Mouse (Mus musculus) kidney, postnatal 14 days (tissue): ENCODE results near the gene Wnt8b.

Source experiments
- DNase-seq: peaks from one replicate; pipeline ENCODE4 v3.0.0; 2022; ENCODE audit warnings: mixed read lengths

Wnt8b gene

DNA sequence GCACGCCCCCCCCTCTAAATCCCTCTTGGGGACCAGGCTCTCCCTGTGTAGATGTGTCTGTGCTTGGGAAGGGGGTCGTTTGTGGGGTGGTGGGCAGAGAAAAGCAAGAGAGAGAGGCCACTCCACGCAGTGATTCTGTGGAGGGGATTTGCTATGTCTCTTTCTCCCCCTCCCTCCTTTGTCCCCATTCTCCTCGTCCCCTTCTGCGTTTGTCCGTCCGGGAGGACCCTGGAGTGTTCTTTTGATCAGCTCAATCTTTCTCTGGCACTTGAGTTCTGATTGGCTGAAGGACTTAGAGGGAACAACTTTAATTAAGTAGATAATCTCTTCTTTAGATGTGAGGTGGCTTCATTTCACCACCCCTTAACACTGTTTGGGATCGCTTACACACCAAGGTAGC, at the start of gene Wnt8b:
TSS of gene Wnt8b (plus strand) at position 345 of the 400 bp plus-strand sequence.
- DNase-seq, result no peak

DNA sequence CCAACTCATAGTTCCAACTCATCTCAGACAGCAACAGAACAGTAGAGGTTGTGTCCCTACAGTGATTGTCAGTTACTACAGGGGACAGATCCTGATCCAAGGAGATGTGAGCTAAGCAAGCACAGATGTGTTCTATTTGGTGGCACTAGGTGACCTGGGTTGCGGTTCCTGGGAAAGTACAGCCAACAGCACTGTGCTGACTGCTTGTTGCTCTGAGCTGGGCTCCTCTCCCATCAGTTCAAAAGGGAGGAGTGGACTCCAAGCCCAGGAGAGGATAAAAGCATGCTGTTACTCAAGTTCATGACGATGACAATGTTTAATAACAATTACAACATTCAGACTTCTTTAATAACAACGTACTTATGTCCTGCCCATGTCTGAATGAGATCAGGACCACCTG, 47.5 kb upstream of the Wnt8b start:
- no peak for DNase-seq

DNA sequence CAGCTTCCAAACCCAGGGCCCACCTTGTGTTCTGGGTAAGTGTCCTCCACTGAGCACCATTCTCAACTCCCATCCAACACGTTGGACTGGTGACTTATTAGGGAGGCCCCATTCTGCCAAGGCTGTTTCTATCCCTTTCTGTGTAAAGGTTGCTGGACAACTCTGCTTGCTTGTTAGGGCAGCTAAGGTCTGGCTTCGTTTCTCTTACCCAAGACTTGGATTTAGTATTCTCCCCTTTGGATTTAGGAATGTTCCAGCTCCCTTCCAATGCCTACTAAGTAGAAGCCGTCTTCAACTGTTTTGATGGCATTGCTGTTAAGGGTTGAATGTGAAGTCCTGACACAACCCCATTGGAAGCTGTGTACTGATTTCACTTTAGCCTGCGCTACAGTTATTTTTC, 45.3 kb upstream of the Wnt8b start:
- no peak for DNase-seq

DNA sequence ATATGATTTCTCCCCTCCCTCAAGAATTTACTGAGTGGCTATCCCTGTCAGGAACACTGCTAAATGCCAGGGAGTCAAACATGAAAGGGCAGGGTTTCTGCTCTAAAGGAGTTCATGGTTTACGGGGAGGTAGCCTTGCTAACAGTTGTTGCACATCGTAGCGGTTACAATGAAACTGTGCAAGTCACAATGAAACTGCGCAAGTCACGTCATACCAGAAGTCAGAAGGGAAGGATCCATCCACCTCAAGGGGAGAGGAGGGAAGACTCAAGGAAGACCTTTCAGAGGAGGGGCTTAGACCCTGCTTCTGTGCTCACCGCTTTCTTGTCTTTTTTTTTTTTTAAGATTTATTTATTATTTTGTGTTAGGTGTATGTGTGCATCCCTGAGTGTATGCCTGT, 38.4 kb upstream of the Wnt8b start:
- no peak for DNase-seq

DNA sequence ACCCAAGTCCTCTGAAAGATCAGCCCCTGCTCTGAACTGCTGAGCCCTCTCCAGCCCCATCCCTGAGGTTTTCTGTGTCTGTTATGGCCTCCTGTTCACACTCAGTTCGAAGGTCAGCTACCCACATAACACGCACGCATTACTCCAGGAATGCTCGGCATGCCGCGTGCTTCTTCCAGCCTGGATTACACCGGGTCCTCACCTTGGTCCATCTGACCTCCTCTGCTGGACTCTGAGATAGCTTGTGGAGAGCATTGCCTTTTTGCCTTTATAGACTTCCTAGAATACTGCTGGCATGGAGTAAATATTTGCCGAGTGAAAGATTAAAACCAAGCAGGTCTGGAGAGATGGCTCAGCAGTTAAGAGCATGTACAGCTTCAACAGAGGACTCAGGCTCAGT, 37.9 kb upstream of the Wnt8b start:
- peak; percentile 27 for DNase-seq

DNA sequence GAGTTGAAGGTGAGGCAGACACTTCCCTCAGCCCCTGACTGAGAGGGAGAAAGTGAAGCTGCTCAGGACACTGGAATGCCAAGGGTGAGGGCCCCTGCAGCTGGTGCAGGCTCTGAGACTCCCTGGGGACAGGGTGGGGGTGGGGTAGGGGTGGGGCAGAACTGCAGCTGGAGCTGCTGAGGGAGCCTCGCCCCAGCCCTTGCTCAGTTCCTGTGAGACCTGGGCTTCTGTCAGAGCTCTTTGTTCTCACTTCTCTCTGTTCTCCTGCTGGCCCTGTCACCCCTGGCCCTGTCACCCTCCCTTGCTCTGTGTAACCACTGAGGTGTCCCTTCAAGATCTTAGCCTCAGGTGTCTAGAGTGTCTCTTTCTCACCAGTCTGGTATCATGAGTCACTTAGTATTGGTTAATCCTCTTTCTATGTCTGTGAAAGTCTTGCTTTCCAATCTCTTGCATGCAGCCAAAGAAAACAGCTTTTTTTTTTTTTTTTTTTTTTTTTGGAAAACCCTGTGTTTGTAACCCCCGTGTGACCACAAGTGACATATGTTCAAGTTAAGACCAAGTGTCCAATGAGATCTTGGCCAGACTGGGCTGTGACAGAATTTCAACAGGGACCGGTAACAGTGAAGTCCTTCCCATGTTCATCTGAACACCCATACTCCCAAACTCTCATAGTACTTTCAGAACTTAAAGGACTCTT, 35.8 kb upstream of the Wnt8b start:
- no peak for DNase-seq

DNA sequence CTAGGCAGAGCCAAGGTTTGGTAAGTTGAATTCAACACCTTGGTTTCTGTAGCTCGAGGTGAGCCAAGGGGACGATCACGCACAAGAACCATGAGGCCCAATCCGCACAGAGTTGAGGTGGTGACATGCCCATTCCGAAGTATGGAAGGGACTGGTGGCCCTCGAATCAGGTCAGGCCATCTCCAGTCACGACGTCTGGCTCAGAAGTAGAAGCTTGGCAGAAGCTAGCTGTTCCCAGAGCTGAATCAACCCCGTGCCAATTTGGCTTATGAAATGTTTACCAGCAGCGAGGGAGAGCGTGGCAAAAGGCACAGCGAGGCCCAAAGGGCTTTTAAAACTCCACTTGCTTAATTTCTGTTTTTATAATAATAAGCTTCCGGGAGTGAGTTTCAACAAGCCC, 34.6 kb upstream of the Wnt8b start:
- no peak for DNase-seq

DNA sequence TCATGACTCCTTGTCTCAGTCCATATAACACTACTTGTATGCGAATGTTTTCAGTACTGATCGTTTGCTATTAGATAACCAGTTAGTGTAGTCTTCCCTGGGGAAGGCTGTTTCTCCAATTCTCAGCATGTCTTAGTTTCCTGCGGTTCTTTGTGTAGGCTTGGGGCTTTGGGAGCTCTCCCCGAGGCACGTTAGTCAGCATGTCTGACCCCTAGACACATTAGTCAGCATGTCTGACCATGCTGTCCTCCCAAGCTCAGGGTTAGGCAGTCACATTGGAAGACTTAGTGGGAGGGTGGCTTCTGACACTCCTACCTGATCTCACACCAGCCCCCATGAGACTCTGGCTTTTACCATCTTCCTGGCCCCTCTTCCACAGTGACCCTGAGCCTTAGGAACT, 32.8 kb upstream of the Wnt8b start:
- DNase-seq, result no peak

DNA sequence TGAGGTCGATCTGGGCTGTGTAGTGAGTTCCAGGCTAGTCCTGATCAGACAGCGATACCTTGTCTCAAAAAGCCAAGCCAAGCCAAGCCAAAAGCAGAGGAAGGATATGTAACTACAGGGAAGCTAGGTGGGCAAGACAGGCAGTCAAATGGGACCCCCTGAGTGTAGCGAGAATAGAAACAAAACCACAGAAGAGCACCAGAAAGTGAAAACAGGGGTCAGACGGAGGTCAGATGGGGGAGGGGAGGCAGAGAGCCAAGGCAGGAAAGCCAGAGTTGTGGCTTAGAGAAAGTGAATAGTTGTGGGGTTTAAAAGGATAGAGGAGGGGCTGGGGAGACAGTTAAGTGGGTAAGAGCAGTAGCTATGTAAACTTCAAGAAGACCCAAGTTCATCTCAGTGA, 31.8 kb upstream of the Wnt8b start:
- no peak for DNase-seq

DNA sequence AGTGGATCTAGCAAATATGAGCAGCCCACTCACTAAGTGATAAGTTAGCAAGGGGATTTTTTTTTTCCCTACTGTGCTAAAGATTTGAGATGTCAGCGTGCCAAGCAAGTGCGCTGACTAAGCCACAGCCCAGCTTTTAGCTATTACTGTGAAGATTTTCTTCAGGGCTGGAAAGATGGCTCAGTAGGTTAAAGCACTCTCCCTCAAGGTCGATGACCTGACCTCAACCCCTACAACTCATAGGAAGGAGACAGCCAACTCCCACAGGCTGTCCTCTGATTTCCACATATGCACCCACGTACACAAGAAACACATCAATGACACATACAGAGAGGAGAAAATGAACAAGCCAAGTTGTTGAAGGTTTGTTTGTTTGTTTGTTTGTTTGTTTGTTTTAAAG, 31.1 kb upstream of the Wnt8b start:
- DNase-seq, result no peak

DNA sequence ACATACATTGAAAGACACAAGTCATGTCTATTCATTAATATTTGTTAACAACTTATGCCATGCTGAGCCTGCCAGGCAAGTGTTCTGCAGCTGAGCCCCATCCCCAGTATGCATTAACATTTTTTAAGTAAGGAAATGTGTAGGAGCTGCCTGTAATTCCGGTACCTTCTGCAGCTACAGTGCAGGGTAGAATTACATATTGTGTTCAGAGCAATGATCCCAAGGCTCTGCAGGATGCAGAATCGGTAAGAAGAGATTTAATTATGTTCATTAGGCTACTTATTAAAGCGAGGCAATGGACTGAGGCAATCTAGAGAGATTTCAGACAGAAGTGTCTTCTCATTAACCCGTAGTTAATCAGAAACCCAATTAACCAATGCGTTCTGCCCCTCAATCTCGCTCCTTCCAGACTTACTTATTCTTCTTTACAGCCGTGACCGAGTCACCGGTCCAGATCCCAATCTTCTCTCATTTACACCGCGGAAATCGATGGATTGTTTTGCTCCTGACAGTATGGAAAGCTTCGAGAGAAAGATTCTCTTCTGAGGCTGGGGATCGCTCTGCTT, 27.2 kb upstream of the Wnt8b start:
- peak; percentile 24 for DNase-seq

DNA sequence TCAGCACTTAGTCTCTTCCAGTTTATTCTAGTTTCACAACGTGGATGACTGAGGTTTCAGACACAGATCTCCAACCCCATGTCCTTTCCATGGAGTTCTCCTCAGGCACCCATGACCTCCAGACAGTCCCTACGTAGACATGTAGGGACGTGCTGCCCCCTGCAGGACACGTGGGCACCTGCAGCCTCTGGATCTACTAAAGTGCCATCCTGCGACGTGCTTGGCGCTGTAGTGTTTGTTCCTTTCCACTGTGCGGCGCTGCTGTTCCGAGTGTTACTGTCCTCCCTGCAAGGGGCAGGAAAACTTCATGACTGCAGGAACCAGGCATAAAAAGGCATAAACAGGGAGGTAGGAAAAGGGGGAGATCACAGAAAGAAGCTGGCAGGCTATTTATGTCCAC, 19.1 kb upstream of the Wnt8b start:
- DNase-seq, result peak; percentile 82

DNA sequence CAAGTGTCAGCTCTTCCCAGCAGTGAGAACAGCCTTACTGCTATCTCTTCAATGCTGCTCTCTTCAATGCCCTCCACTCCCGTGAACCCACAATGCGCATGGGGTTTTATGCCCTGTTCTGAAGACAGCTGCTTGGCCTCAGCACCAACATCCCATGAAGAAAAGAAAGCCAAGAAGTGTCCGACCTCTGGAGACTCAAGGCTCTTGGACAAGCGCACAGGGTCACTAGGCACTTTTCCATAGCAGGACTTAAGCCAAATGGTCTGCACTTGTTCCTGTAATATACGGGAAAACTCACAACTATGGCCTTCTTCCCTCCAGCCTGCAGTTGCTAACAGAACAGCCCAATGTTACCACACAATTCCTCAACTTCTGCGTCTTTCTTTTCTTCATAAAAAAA, 18.0 kb upstream of the Wnt8b start:
- DNase-seq, result peak; percentile 15

DNA sequence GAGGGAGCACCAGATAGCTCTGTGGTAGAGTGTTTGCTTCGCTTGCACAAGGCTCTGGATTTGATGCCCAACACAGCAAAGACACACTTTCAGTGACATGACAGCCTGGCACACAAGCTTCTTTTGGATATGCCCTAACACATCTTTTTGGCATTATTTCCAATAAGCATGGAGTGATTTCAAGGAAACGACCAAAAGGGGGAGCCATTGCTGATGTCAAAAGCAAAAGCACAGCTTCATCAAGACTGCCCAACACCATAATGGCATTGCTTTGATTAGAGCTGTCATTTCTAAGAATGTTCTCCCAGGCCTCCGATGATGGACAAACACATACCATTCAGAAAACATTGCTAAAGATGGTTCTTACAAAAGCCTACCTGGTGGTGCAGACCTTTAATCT, 16.7 kb upstream of the Wnt8b start:
- DNase-seq, result no peak

DNA sequence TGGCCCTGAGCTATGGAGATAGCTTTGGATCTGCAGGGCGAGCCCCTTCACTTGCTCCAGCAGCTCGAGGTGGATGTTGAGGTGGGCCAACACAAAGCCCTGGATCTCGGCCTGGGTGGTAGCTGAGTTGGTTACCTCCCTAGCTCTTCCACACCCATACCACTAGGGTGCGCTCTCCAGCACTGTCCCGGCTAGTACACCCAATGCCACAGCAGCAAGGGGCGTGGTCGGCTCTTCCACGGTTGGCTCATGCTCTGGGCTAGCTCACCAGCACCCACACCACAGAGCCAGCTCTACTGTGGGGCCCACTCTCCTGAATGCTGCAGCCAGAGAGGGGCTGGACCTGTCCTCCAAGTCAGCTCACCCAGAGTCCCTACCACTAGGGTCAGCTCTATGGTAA, 6.0 kb upstream of the Wnt8b start:
- DNase-seq, result peak; percentile 55

DNA sequence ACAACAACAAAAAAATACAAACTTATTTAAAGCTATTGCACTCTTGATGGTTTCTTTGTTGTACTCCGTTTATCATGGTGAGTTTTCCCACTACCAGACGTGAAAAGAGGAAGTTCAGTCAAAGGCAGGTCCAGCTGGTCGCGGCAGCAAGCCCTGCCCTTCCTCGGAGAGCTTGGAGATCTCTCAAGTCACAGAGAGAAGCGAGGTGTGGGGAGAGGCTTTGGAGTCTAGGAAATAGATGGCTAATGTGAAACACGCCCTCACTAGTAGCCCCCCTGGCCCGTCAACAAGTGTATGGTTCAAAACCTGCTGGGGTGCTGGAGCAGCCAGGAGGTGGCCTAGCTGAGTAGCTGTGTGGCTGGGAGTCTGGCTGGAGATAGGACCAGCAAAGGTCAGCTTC, 3.2 kb downstream of the Wnt8b start:
- no peak for DNase-seq

DNA sequence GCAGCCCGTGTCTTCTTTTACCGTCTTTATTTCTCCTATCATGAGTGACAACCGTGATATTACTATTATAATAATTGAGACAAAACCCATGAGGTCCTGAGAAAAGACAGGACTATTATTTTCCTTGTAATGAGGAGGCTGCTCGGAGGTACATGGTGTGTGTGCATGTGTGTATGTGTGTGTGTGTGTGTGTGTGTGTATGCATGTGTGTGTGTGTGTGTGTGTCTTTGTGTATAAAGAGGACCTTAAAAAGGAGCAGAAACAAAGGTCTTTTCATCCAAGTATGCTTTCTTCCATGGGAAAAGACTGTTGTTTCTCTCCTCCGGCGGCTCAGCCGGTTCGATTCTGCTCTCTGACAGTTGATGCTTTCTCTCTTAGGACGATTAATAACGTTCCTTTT, 3.7 kb downstream of the Wnt8b start:
- DNase-seq, result no peak

DNA sequence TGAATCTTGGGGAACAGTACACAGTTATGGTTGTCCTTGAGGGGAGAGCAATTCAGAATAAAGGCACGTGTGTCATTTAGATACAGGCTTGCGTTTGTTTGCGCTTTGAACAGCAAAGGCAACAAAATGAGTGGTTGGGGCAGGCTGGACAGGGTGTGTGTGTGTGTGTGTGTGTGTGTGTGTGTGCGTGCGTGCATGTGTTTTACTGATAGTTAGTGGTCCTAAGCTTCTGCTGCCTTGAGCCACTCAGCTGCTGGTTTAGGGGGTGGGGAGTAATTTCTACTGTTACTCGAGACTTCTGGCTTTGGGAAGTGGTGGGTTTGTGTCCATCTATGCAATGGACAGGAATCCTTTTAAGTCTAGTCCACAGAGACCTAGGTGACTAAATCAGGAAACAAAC, 5.7 kb downstream of the Wnt8b start:
- no peak for DNase-seq

DNA sequence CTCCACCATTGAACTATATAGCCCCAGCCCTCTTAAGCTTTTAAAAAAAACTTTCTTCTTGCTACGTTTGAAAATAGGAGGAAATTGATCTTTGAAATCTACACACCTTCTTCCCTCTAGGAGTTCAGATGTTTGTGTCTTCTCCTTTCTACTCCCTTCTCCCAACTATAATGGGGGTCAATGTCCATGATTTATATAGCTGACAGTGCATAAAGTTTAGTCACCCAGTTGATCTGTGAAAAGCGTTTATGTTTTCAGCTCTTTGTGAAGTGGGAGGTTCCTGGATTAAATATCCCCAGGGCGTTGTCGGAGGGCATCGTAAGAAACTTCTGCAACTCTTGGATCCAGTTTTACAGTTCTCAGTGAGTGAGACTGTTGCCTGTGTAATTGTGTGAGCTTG, 7.0 kb downstream of the Wnt8b start:
- no peak for DNase-seq

DNA sequence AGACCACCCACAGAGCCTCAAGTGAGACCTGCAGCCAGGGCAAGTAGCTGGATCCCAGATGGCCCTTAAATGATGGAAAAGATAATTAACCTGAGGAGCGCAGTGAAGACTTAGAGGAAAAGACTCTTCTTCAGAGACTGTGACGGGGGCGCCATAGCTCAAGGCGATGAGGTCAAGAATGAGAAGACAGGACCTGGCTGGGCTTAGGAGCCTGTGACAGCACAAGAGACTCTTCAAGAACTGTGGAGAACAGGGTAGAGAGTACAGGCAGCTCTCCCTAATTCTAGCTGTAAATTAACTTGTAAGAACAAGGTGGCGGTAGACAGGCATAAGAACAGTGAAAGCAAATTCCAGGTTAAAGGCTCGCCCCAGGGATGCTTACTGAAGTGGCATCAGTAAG, 8.7 kb downstream of the Wnt8b start:
- DNase-seq, result no peak

DNA sequence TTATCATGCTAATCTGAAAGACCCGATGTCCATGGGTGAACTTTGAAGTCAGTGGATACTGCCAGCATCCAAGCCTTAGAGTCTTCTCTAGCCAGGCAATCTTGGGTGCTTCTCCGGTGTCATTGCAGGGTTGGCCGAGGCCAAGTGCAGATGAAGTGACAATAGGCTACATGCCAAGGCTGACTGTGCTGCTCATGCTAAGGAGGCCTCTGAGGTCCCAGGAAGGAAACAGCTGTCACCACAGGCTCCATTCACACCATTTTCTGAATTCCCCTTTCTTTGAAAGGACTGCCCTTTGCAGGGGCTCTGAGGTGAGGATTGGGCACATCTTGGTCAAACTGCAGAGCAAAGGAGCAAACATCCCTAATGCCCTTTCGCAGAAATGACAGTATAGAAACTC, 9.5 kb downstream of the Wnt8b start:
- no peak for DNase-seq

DNA sequence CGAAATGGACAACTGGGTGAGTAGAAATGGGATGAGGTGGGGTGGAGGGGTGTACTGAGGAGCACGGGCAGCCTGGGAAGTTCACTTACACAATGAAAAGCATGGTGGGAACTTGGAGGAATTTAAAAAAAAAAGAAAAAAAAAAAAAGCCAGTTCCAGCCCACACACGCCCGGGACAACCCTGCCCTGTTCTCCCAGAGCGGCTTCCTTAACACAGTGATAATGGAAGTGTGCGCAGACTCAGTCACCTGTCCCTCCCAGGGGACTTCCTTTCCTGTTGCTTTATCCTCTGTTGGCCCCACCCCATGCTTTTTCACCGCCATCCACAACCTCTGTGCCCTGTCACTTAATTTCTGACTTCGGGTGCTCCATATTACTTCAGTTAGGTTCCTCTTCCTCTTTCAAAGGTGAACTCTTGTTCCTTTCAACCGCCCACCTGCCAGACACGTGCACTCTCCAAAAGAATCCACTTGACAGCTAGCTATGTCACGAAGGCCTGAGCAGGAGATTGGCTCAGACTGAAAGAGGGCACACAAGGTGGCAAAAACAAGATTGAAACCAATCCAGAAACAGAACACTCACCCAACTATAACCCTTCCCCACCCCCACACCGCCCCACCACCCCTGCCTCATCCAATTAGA, 17.4 kb downstream of the Wnt8b start:
- DNase-seq, result no peak

DNA sequence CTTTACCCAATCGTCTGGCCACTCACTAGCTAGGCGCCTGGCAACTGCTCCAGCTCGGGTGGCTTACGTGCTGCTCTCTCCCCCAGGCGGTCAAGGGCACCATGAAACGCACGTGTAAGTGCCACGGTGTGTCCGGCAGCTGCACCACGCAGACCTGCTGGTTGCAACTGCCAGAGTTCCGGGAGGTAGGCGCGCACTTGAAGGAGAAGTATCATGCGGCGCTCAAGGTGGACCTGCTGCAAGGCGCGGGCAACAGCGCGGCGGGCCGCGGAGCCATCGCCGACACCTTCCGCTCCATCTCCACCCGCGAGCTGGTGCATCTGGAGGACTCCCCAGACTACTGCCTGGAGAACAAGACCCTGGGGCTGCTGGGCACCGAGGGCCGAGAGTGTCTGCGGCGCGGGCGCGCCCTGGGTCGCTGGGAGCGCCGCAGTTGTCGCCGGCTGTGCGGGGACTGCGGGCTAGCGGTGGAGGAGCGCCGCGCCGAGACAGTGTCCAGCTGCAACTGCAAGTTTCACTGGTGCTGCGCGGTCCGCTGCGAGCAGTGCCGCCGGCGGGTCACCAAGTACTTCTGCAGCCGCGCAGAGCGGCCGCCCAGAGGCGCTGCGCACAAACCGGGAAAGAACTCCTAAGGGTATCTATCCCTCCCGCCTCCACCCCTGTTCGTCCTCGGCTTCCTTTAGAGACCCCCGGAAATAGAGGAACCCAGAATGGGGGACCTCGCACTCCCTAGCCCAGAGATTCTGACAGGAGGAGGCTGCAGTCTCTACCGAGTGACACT, 18.4 kb downstream of the Wnt8b start:
- peak; percentile 48 for DNase-seq

DNA sequence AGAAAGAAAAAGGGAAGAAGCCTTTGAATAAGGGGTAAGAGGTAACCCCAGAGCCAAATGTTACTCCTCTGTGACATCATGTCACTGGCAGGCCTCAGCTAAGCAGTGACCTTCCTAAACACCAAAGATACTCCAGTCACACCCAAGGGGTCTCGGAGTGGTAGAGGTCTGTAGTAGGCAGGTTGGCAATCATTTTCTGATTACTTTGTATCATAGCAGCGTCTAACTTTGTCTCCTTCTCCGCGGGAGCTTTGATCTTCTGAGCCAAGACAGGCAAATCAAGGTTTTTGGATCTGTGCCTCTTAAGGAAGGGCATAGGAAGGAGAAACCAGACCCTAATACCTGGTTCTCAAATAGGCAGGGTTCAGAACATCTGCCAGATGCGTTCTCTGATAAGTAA, 19.3 kb downstream of the Wnt8b start:
- no peak for DNase-seq
